Mouse (Mus musculus): ENCODE results near the gene Dnajc27.

The Dnajc27 gene

DNA sequence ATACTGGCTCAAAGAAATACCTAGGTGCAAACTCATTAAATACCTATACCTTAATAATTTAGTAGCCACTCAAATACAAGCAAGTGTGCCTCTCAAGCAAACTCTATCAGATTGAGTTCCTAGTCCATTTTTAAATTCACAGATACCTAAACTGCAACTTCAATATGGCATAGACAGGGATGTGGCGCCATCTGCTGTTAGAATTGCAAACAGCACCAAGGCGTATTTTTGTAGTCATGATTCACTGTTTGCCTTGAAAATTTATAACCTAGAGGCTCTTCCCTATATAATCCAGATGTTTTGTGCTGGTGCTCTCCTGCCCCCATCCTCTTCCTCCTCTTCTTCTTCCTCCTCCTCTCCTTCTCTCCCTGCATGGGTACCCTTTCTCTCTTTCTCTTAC, 2.1 kb upstream of the Dnajc27 start:
- peak; percentile 84 for DNase-seq (ENCODE audit: low spot score)

DNA sequence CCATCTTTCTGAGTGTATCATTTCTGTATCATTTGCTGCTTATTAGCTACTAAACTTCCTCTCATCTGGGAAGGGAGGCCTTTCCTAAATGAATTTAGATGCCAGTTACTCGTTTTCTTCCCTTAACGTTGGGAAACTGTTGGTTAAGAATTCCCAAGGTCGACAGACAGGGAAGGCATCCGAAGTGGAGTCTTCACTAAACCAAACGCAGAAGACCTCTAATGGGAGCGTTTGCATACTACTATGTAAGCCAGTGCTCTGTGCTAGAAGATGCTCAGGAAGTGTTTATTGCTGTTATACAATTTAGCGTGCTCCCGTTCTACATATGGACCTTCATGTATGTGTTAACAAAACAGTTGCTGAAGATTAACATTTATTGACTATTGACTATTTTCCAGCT, 1.1 kb downstream of the Dnajc27 start:
- no peak for DNase-seq (ENCODE audit: low spot score)

DNA sequence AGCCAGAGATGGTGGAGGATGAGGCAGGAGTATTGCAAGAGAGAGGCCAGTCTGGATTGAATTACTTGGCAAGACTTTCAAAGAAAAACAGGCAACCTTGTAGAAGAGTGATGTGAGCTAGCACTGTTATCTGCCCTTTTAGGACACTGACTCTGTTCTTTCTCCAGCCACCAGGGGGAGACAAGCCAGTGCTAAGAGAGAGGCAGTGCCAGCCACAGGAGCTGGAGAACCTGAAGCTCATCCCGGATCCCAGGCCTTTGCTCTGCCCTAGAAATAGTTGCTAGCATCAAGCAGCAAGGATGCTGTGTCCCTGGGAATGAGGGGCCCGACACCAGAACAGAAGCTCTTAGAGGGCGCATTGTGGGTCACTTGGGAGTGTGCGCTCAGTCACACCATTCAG, 25.0 kb downstream of the Dnajc27 start:
- DNase-seq (ENCODE audit: low spot score), result peak; percentile 73

DNA sequence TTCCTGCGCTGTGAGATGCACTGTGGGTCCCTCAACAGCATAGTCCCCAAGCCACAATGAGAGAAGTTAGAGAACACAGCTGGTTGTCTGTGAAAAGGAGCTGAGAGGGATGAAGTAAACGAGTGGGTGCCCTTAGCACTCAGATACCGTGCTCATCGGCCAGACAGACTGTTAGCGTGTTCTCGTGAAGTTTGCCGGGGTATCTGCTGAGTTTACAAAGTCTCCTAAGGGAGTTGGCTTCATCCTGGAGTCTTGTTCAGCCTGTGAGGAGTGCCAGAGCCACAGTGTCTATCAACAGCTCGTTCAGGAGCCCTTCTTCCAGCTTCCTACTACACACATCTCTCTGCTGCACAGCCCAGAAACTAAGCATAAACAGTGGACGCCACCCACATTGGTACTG, 33.7 kb downstream of the Dnajc27 start:
- DNase-seq (ENCODE audit: low spot score), result no peak

DNA sequence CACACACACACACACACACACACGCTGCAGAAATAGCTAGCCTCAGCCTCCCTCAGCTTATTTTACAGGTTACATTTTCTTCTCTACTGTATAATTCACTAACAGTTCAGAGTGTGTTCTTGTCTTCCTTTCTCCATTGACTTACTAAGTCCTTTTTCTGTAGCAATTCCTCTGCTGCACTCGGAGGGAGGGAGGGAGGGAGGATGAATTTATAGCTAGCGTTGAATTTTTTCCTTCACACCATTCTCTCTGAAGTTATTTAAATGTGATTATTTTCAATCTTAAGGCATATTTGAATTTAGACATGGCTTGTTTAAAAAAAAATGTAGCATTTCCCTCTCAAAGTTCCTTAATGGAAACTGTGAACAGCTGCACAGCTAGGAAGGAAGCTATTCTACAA, 34.8 kb downstream of the Dnajc27 start:
- no peak for DNase-seq (ENCODE audit: low spot score)

DNA sequence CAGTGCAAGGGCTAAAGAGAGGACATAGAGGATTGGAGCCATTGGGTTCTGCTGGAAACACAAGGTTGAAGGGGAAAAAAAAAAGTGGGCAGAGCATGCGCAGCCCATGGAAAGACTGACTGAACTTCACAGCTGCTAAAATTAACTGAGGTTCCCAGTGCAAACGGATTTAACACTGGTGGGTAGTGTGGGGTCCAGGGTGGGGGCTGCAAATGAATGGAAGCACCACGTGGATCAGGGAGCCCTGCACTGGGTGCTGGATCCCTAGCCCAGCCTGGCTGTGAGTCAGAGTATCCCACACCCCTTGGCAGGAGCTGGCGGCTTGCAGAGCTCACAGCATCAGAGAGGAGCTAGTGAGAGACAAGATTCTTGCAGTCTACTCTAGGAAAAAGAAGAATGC, 35.2 kb downstream of the Dnajc27 start:
- no peak for DNase-seq (ENCODE audit: low spot score)

DNA sequence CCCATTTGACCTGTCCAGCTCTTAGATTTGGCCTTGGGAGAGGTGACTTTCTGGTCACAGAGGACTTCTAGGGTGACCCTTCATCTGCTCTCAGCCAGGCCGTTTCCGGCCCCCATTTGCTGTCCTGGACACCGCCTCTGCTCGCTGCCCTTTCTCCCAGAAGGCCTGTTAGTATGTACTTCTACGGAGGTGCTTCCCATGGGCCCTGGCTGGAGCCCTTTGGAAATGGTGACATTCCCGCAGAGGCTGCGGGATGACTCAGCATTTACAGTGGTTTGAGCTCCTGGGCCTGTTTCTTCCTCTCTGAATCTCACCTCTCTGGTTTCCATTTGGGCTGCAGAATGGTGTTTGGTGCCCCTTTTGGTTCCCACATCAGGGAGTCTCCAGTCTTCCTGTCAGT, 45.0 kb downstream of the Dnajc27 start:
- DNase-seq (ENCODE audit: low spot score), result no peak

DNA sequence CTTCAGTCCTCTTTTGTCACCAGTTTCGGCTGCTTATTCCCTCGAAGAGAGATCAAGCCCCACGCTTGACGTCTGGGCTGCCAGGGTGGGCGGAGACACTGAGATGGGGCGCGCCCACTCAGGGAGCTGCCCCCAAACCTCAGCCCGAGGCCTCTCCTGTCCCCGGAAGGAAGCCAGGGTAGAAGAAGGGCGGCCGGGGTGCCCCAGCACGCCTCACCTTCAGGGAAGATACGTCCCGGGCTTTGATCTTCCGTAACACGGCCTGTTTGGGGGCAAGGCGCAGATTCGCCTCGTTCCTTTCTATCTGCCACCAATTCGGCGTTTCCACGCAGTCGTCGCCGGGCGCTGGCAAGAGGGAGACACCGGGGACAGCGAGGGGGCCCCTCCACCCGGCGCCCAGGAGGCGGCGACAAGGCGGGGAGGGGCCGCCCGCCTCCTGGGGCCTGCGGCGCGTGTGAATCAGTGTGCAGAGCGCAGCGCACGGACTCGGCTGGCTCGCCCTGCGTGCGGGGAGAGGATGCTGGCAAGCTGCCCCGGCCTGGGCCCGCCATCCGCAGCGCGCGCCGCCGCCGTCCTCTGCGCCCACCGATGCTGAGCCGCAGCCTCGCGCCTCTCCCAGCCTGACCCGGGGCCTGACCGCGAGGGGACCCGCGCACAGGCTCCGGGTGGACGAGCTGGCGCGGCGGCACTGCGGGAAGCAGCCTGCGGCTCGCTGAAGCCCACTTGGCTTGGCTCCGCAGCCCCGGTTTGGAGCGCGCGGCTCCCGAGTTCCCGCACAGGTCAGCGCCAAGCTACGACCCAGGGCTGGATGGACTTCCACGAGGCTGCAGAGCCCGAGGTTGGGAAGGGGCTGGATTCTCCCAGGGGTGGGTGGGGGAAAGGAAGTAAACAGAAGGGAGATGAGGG, 50.8 kb downstream of the Dnajc27 start, which contains the start of gene Adcy3:
TSS of gene Adcy3 (plus strand) at position 163 of the 906 bp plus-strand sequence.
- DNase-seq (ENCODE audit: low spot score), result no peak

DNA sequence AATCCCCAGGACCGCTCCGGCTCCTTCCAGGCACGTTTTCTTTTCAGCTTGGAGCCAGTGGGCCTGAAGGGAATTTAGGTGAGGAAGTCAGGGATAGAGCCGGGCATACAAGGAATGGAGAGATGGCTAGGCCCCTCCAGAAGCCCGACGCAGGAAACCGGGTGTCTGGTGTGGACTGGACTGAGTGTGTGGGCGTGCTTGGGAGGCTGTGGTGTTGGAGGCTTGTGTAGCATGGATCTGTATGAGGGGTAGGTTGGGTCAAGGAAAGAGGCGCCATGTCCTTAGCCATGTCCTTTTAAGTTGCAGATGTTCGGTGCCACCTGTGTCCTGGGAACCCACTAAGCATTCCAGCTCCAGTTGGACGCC, 51.4 kb downstream of the Dnajc27 start:
- no peak for DNase-seq (ENCODE audit: low spot score)

DNA sequence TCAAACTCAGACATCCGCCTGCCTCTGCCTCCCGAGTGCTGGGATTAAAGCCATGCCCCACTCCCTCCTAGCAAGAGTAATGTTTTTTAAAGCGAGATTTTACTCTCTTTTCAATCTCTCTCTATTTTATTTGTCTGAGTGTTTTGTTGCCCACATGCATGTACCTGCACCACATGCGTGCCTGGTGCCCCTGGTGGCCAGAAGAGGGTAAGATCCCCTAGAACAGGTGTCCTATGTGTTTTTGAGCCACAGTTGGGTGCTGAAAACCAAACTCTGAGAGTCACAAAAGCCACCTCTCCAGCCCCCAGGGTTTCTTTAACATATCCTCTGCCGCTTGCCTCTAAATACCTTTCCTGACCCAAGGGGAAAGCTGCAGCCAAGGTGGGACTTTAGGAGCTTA, 60.8 kb downstream of the Dnajc27 start:
- DNase-seq (ENCODE audit: low spot score), result no peak

DNA sequence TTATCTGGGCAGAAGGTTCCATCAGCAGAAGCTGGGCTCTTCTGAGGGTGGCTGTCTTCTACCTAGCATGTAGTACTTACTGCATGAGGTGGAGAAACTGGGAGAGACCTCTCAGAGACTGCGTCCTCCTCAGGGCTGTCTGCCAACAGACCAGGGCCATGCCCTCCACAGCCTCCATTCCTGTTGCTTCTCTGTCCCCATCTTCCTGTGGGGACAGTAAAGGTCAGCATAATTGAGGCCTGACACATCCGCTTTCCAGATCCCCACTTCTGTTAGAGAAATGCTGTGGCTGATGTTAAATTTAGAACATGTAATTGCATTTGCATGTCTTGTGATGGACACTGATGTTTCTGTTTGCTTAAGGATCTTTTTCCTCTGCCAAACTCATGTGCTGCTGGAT, 68.6 kb downstream of the Dnajc27 start:
- no peak for DNase-seq (ENCODE audit: low spot score)

DNA sequence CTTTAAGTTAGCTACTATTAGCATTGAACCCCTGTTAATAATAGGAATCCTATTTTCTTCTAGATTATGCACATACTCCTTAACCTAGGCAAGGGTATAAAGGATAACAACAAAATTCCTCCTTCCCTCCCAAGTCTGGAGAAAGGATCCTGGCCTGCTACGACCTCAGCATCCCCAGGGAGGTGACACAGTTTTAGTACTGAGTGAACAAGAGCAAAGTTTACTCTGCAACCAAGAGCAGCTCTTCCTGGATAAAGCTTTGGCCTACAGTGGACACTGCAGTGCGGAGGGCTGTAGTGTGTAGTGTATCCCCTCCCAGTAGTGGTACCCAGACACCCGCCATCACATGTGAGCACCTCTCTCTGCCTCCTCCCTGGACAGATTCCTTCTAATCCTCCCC, 69.6 kb downstream of the Dnajc27 start:
- peak; percentile 56 for DNase-seq (ENCODE audit: low spot score)

DNA sequence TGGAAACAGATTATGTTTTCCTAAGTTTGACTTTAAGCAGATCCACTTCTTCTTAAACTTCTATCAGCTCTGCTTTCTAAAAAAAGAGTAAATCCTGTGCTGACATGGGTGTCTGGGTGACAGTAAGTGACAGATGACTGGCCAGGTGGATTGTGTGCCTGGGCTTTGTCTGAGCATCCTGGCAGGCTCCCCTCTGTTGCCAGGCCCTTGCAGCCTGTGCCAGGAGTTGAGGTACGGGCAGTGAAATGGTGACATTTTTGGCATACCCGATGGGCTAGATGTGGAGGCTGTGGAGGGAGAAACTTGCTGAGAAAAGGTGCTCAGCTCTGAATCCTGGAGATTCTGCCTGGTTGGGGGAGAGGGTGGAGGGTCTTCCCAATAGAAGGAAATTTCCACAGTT, 75.1 kb downstream of the Dnajc27 start:
- no peak for DNase-seq (ENCODE audit: low spot score)

DNA sequence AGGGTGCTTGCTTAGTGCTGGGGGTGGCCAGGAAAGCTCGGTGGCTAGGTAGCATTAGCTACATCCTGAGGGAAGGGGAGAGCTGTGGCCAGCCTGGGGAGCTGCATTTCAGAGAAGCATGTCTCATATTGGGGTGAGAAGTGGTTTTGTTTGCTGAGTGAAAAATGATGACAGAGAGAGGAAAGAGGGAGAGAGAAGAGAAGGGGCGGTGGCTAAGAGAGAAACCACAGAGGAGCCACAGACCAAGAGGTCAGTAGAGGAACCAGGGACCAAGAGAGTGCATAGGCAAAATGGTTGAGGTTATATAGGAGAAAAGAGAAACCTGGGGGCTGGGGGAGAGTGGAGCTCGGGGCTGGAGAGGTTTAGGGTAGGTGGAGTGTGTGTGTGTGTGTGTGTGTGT, 75.8 kb downstream of the Dnajc27 start:
- no peak for DNase-seq (ENCODE audit: low spot score)

DNA sequence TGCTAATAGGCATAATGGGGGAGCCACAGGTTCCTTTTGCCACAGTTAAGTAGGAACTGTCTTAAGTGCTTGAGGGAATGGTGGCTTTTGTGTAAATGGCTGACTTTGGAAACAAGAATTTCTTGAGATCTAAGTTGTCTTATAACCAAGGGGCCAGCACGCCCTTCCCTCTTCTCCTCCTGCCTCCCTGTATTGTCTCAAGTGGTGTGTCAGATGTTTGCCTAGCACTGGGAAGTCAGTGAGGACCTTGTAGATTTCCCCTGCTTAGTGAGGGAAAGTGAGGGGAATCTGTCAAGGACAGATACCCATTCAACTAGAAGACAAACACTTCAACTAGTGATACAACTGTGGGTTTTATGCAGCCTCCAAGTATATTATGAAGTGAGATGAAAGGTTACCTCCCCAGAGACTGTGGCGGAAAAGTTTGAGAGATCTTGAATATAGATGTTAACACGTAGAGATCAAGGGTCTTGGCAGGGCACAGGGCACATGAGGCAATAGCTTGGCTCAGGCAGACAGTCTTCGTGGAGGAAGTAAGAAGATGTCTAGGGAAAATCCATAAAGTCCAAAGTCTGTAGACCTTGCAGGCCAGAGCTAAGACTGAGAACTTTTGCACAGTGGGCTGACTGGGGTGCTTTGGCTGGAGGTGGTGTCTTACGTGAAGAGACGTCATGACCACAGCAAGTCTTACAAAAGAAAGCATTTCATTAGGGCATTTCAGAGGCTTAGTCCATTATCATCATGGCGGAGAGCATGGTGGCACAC, 76.7 kb downstream of the Dnajc27 start:
- DNase-seq (ENCODE audit: low spot score), result peak; percentile 14

All from adipocyte (in vitro differentiated cells).